Mouse (Mus musculus) adrenal gland (tissue): ENCODE results near the gene Cep95.
"Not testable (repeated sequence)": the region's sequence is repeated elsewhere in the genome, so short reads cannot be mapped to it uniquely, and the experiment has no call there.

Experiments used
- intact Hi-C: fragments of 180-260 bp; cut with DNase I; formaldehyde crosslinking; loops from one replicate; pipeline ENCODE4 v1.15.1; 2025

The Cep95 gene

GRCm38 (mm10) chr11:106807442-106807841 is 18.4 kb downstream of the Cep95 start:
- intact Hi-C loops, result not testable (repeated sequence)

- intact Hi-C loops, result no loop called here
Observed at GRCm38 (mm10) chr11:106812410-106813136, 23.5 kb downstream of the Cep95 start.

DNA sequence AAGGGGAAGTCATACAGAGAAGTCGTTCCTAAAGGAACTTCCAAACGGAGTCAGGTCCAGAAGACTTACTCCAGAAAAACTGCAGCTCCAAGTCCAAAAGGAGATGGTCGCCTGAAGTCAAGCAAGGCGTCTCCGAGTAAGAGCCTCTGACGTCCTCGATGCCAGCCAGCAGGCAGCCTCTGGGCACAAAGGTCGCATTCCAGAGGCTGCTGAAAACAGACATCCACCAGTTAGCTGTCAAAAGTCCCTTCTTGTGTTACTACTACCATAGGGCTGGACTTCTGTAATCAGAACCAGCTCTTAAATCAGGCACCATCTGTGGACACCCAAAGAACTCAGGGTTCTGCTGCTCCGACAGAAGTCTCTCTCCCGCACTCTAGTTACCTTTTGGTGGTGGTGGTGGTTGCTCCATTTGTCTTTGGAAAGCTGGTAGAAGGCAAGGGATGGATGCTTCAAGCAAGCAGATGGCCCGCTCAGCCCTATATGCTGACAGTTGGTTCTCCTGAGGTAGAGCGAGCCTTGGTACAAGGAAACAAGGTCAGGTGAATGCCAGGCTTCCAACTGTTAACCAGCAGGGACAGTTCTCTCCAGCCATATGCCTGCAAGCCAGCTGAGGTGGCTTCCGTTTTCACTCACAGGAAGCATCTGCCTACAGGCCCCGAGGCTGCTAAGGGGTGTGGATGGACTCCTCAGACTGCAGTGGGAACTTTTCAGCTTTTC is 25.7 kb downstream of the Cep95 start:
- intact Hi-C loops, result no loop called here

GRCm38 (mm10) chr11:106815331-106815730 is 26.3 kb downstream of the Cep95 start:
- intact Hi-C loops, result no loop called here

DNA sequence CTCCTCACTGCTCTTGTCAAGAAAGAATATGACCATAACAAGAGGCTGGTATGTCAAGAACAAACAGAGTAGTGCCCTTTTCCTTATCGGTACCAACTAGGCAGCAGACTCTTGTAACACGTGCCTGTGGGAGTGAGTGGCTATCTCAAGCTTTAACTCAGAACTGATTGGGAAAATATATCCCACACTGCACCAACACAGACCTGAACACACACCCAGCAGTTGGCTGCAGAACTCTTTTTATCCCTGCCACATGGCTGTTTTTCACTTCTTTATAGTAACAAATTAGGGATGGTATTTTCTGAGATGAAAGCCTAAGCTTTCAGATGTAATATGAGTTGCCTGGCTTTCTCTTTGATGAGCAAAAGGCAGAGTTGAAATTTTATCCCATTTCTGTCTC is 26.7 kb downstream of the Cep95 start:
- intact Hi-C loops, result no loop called here

- intact Hi-C loops, result no loop called here
Observed at GRCm38 (mm10) chr11:106816316-106816715, 27.3 kb downstream of the Cep95 start.

DNA sequence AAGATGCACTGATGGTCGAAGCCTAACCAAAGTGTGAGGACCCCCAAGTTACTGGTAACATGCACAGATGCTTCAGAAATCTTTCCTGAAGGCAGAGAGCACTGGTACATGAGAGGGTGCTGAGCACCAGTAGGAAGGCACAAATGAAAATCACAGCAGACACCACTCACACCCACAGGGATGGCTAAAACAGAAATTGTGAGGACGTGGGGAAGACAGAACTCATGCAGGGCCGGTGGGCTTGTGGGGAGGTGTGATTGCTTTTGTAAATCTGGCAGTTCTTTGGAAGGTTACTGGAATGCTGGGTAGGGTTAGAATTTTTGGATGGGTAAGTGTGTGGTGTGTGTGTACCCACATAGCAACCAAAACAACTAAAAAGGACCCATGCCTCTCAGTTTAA is 28.1 kb downstream of the Cep95 start:
- intact Hi-C loops, result no loop called here

DNA sequence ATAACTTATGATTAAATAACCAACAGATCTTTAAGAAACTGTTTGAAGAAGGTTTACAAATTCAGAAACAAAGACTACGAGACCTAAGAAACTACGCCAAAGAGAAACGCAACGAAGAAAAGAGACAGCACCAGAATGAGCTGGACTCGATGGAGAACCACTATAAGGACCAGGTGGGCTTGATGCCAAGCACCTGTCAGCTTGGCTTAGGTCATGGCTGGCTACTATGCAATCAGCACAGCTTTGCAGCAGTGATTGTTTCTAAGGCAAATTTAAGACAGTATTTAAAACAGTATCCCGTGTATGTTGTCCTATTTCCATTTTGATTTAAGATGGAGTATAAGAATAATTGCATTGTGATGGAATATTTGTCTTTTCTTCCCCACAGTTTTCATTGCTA is 28.8 kb downstream of the Cep95 start:
- intact Hi-C loops, result no loop called here

GRCm38 (mm10) chr11:106818341-106818740 is 29.3 kb downstream of the Cep95 start:
- intact Hi-C loops, result no loop called here

DNA sequence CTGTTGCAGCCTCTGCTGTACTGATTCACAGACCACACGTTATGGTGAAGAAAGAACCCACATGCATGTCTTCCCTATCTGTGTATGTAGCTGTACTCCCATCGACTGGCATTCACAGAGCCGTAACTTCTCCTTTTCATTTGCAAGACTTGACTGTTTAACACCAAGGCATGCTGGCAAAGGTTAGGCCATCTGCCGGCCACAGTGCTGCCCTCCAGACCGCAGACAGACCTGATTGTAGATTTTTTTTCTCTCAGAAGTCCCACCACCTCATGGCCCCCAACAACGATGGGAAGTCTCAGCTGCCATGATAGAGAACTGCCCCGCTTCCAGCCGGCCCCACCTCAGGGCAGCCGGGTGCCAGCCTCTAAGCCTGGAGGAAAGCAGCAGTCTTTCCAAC is 30.5 kb downstream of the Cep95 start:
- intact Hi-C loops, result no loop called here

DNA sequence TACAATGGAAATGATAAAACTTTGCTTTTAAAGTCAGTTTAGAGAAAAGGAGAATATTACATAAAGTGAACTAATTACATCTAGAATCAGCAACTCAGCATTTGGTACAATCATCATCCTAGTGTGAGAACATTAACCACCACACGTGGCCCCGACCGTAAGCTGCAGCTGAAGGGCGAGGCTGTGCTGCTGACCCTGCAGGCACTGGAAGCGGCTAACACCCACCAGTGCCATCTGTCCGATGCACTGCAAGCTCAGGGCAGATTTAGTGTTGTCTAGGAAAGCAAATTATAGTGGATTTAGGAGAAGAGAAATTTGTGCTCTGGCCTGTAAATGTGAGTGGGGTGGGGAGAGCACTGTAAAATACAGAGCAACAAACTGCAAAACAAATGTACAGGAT is 31.2 kb downstream of the Cep95 start:
- intact Hi-C loops, result no loop called here

- intact Hi-C loops, result no loop called here
Observed at GRCm38 (mm10) chr11:106820972-106821371, 31.9 kb downstream of the Cep95 start.

DNA sequence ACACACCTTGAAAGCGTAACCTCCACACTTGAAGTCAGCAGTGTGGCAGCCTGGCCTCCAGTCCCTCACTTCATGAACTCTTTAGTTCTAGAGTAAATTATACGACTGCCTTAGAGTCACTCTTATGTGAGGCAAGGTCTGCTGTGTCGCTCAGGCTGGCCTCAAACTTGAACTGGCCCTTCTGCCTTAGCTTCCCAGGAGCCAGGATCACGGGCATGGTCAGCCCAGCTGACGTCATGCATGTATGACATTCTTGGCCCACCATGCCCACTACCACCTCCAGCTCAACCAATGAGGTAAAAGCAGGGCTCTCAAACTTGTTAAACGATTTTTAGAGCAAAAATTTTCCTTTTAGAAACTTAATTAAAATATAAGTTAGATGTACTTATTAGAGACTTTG is 32.3 kb downstream of the Cep95 start:
- intact Hi-C loops, result no loop called here

GRCm38 (mm10) chr11:106822491-106822890 is 33.4 kb downstream of the Cep95 start:
- intact Hi-C loops, result no loop called here

DNA sequence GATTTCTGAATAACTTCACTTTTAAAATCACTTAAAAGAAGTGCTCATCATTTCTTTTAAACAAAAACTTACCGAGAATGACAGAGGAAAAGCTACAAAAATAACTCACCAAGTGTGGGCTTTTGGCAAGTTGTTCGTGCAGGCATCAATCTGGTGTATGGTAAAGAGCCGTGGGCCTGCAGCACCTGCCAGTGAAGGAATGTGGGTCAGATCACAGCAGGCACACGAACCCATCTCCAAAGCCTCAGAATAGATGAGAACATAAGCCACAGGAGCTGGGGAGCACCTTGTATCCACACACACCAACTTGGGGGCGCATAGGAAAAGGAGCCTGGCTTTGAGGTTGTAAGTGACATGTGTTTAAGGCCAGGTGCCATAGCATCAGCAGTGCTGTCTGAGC is 33.9 kb downstream of the Cep95 start:
- intact Hi-C loops, result no loop called here

DNA sequence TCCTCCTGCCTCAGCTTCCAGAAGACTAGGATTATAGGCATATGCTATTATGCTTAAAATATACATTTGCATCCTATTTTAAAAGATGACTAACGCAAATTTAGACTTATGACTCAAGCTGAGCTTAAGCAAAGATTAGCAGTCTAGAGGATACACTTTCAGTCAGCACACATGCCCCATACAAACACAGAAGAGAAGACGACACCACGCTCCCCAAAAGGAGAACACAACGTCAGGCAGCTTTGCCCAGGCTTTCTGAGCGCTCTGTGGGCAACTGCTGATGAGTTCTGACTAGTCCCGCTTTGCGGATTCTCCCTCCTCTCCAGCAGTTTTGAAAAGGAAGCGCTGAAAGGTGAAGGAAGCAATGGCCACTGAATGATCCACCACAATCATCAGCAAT is 34.7 kb downstream of the Cep95 start:
- intact Hi-C loops, result no loop called here

GRCm38 (mm10) chr11:106824403-106824802 is 35.4 kb downstream of the Cep95 start:
- intact Hi-C loops, result no loop called here

DNA sequence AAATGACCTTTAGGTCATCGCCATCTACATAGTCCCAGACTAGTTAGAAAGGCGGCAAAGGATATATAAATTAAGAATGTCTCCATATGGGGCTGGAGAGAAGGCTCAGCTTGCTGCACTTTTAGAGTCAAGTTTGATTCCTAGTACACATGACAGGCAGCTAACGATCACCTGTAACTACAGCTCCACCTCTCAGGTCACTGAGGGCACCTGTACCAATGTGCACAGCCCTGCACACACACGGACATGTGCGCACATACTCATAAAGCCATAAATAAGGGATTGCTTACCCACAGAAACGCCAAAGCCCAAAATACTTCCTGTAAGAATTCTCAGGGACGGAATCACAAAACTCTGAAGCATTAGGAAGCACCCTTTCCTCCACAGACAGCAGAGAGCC is 39.0 kb downstream of the Cep95 start:
- intact Hi-C loops, result no loop called here

- intact Hi-C loops, result no loop called here
Observed at GRCm38 (mm10) chr11:106842002-106842401, 53.0 kb downstream of the Cep95 start.

DNA sequence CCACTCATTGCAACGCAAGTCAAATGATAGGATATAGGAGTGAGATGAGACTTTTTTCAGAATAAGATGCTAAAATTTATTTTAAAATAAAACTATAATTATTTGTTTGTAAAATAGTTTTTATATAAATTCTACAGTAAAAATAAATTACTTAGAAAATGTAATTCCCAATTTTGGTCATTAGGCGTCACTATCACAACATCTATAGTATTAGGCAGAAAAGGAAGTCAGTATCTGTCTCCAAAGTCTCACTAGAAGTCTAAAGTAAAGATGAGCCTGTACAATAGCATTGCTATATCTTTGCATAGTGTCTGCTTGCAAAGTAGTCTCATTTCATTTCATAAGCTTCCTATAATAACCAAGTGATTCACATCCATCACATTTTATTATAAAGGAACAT is 62.4 kb downstream of the Cep95 start:
- intact Hi-C loops, result loop anchor here (5.0 kb wide), 2 partner anchors 61 to 131 kb away; no protein-coding TSS in a partner anchor
